Mouse (Mus musculus): ENCODE results near the gene Fam178b.
"Not testable (repeated sequence)": the region's sequence is repeated elsewhere in the genome, so short reads cannot be mapped to it uniquely, and the experiment has no call there.

Gene Fam178b

GRCm38 (mm10) chr1:36671260-36671659 lies 11.7 kb downstream of the Fam178b start:
- no peak for DNase-seq

DNA sequence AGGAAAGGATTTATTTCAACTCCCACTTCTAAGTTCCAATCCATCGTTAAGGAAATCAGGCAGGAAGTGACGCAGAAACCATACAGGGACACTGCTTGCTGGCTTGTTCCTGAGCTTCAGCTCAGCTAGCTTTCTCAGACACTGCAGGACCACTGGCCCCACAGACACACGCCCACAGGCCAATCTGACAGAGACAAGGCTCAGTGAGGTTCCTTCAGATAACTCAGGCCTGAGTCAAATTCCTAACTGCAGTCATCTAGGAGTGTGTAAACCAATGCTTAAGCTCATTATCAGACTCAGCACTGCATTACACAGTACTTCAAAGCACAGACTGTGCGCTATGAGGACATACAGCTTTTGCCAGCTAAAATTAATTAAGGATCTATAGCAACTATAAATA lies 12.7 kb downstream of the Fam178b start:
- no peak for DNase-seq

GRCm38 (mm10) chr1:36668007-36668406 lies 15.0 kb downstream of the Fam178b start:
- not testable (repeated sequence) for DNase-seq

DNA sequence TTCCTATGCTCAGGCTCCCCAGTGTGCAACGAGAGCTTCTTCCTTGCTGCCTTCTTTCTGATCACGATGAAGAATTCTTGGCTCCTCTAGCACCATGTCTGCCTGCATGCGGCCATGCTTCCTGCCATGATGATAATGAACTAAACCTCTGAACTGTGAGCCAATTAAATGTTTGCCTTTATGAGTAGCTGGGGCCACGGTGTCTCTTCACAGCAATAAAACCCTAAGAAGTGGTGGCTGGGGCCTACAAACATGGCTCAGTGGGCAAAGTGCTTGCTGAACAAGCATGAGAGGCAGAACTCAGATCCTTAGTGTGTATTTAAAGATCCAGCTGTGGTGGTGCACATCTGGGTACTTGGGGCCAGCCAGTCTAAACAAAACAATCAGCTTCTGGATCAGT lies 17.0 kb downstream of the Fam178b start:
- DNase-seq = no peak

DNA sequence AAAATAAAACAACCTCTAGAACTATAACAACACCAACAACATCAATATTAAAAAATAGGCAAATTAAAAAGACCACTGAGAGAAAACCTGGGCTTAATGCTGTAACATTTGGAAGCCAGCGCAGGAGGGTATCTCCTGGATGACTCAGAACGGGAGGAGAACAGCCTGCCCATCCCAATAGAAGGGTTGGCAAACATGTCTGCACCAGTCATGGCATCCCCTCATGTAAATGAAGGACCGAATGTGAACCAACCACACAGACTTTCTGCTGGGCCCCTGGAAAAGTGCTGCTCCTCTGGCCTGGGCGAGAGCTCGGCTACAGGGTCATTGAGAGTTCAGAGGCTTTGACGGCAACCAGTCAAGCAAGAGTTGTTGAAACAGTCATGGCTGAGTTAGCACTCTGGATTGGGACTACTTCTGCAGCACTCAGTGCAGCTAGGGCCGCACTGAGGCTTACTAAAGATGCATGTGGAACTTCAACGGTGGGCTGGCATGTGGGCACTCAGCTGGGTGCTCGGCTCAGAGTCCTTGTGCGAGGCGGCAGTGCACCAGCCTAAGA lies 17.7 kb downstream of the Fam178b start:
- no peak for DNase-seq

- DNase-seq = peak; percentile 61 to 75
Observed at GRCm38 (mm10) chr1:36664457-36664856, 18.5 kb downstream of the Fam178b start.

DNA sequence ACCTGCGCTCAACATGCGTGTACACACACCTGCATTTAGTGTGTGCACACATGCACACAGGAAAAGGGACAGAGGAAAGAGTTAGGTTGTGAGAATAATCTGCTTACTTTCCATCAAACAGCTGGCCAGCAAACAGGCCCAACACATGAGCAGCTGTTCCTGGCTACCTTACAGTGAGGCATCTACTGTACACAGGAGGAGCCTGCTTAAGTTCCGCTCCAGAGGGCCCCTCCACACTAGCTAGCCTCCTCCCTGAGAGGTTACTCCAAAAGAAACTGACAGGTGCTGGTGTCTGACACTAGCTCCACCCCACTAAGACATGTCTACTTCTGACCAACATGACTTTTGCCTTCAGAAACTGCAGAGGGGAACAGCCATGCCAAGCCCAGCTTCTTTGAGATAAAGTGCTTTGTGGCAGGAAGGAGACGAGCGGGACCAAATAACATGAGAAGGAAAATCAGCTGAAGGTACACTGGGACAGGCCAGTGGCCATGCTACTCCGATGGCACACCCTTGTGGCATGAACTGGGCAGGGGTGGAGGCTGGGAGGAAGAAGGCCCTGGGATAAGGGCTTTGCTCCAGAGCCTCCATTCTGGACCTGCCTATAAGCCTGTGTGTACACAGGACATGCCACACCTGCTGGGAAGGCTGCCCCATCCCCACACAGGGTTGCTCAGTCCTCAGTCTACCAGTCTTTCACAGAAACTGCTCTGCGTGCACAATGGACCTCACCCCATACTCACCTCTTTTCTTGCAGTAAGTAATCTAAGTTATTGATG lies 24.2 kb downstream of the Fam178b start:
- no peak for DNase-seq

GRCm38 (mm10) chr1:36657658-36658415 lies 25.1 kb downstream of the Fam178b start:
- DNase-seq = no peak

GRCm38 (mm10) chr1:36656233-36656632 lies 26.8 kb downstream of the Fam178b start:
- no peak for DNase-seq

GRCm38 (mm10) chr1:36655039-36655438 lies 27.9 kb downstream of the Fam178b start:
- no peak for DNase-seq

DNA sequence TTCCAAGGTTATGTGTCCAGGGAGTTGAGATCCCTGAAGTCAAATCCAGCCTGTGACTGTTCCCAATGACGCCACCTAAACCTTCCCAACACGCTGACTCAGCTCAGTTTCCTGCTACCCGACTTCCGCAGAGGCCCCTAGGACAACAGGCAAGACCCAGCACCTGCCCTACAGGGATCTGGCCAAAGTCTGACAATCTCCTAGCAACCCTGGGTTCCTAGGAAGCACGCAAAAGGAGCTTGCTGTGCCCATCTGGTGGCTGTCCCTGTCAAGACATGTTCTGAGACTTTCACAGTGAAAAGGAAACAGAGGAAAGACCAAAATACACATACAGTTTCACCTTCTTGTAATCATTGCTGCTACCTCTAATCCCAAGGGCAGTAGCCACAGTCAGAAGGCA lies 35.4 kb downstream of the Fam178b start:
- DNase-seq = peak in 1 of 2 experiments; percentile 58

DNA sequence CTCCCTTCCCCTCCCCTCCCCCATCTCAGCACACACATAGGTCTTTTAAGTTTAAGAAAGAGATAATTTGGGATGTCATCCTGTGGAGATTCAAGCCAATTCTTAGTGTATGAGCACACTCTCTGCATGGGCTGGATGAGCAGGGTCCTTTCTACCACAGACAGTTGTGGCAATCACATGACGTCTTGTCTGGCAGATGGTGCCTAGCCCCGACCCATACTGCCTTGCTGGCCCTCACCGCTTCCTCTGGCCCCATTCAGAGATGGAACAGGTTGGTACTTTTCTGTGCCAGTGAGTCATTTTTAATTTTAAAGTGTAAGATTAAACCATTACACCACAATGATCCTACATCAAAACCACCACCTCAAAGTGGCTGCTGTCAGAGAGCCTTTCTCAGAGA lies 36.7 kb downstream of the Fam178b start:
- peak; percentile 43 to 50 for DNase-seq

DNA sequence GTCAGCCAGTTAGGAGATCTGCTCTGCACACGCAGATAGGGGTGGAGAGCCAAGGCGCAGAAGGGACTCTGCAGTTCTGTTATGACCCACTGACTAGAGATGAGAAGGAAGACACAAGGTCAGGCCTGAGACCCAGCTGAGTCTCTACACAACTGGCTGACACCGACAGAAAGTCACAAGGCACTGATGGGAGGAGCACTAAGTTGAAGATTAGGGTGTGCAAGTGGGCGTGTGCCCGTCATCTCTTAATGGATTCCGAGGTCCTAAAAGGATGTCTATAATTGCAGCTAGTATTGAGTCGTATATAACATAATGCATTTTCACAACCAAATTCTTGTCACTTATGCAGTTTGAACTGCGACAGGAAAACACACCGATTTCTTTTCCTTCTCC lies 38.4 kb downstream of the Fam178b start:
- no peak for DNase-seq

DNA sequence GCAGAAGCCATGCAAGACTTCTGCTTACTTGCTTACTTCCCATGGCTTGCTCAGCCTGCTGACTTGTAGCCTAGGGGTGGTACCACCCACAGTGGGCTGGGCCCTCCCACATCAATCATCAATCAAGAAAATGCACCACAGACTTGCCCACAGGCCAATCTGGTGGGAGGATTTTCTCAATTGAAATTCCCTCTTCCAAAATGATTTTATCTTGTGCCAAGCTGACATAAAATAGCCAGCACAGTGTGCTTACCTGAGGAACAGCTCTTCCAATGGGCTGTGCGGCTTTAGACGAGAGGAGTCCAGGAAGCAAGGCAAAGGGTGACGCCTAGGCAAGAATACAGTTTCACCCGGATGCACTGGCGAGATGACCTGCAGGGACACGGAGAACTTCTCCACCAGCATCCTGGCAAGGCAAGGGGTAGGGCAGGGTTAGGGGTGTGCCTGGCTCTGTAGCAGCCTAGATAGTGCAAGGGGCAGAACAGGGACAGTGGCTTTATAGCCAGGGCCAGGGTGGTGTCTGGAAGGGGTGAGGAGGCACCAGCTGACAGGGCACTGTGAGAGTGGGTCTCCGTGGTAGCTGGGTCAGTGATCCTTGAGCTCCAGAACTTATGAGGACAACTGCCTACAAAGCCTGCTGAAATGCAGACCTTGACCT lies 38.9 kb downstream of the Fam178b start:
- no peak for DNase-seq

DNA sequence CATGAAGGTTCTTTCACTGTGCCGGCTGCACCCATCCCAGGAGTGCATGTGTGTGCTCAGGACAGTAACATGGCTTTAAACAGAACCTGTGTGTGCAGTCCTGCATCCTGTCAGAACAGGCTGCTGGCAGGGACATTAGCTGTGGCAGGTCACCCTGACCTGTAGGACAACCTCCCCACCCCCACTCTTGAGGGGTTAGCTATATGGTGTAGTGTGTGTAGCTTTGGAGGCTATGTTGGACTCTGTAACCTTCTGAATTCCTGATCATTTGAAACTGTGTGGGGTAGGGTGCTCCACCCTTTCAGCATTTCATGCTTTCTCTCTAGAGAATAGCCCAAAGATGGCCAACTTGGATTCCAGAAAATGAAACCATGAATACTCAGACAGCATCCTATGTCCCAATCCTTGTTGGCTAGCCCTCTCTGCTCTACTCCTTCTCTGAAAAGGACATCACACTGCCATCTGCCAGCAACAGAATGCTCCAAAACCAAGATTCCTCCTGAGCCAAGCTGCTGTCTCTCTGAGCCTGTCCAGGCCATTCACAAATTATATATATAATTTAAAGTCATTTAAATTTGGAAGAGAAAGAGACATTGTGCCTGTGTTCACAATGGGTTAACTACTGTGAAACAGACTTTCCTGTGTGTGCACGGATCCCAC lies 47.0 kb downstream of the Fam178b start:
- peak; percentile 68 to 80 for DNase-seq

GRCm38 (mm10) chr1:36634940-36635339 lies 48.0 kb downstream of the Fam178b start:
- peak; percentile 84 for DNase-seq

GRCm38 (mm10) chr1:36633920-36634319 lies 49.1 kb downstream of the Fam178b start:
- DNase-seq = no peak

GRCm38 (mm10) chr1:36632846-36633245 lies 50.1 kb downstream of the Fam178b start:
- no peak for DNase-seq

- peak; percentile 36 to 49 for DNase-seq
Observed at GRCm38 (mm10) chr1:36632090-36632489, 50.9 kb downstream of the Fam178b start.

GRCm38 (mm10) chr1:36631391-36631790 lies 51.6 kb downstream of the Fam178b start:
- DNase-seq = peak in 1 of 2 experiments; percentile 43

DNA sequence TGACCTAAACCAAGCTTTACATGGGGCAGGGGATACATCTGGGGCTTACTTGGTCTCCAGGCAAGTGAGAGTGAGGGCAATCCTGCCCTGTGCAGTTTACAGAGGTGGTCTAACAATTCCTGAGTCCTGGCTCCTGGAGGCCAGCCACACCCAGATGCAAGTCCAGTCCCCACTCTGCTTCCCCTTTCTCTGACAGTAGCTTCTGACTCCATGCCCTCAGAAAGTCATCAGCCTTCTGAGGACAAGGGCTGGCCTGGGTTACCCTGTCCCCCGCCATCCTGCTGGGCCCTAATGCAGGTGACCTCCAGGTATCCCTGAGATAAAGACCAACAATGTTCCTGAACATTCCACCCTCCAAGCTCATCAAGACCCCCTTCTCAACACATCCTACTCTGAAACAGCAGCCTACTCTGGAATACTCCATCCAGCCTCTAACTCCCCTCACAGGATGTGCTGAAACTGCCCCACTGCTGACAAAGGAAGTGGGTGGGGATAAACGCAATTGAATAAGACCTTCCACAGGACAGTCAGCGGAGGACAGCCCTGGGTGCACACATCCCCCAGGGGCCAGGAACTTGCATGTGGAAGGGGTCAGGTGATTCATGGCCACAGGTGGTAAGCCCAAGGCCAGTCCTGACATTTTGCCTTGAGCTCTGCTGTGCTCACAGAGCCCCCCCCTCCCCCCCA lies 52.8 kb downstream of the Fam178b start:
- no peak for DNase-seq

- DNase-seq = no peak
Observed at GRCm38 (mm10) chr1:36628585-36628984, 54.4 kb downstream of the Fam178b start.

All from cerebellum, postnatal 14 days (tissue).